Mouse (Mus musculus) forebrain, embryonic 10.5 days (tissue): ENCODE data around the gene Anapc16. TPM values are rescaled to one million over a fixed set of nuclear protein-coding genes. Genes with fewer than 3 reads are reported as not detected.
"Not testable (repeated sequence)": the region's sequence is repeated elsewhere in the genome, so short reads cannot be mapped to it uniquely, and the experiment has no call there.

Experiments
- DNase-seq: peaks from one replicate; pipeline ENCODE4 v3.0.0-alpha.2; 2017; ENCODE audit warnings: low spot score; ENCODE audit errors: extremely low spot score
- H3K27ac ChIP-seq: fragments of 300-500 bp; sonication (generic); 2 replicates; pipeline ENCODE4 v1.5.1; 2016; ENCODE audit warnings: mild to moderate bottlenecking
- H3K27me3 ChIP-seq: fragments of 300-500 bp; sonication (generic); 2 replicates; pipeline ENCODE4 v1.6.1; 2016; ENCODE audit warnings: mild to moderate bottlenecking; ENCODE audit not compliant: poor library complexity, severe bottlenecking
- H3K36me3 ChIP-seq: fragments of 300-500 bp; sonication (generic); replicated peaks from 2 replicates; pipeline ENCODE4 v1.6.1; 2016; ENCODE audit warnings: mild to moderate bottlenecking, moderate library complexity
- H3K4me1 ChIP-seq: fragments of 300-500 bp; sonication (generic); 2 replicates; pipeline ENCODE4 v1.6.1; 2016
- H3K4me3 ChIP-seq: fragments of 300-500 bp; sonication (generic); 2 replicates; pipeline ENCODE4 v1.5.1; 2016; ENCODE audit warnings: mild to moderate bottlenecking, moderate library complexity
- H3K9me3 ChIP-seq: fragments of 300-500 bp; sonication (generic); 2 replicates; pipeline ENCODE4 v1.6.1; 2016; ENCODE audit warnings: mild to moderate bottlenecking, moderate library complexity
- WGBS: fragments of 180-500 bp; shearing (Covaris S2); methylation state at CpG from one replicate; pipeline ENCODE4 v1.1.7; 2016; 5-methylcytosine and 5-hydroxymethylcytosine counted together
- polyA plus RNA-seq: library from polyadenylated mRNA; unstranded; fragments of >200 nt; fragmentation: Nextera tagmentation; extraction: Ambion mirVana; gene quantifications from 2 replicates; pipeline ENCODE4 v1.2.1, GENCODE M21; 2016

The Anapc16 gene
- polyA plus RNA-seq, 1 experiment from 2014 or later = 96.8 TPM

DNA sequence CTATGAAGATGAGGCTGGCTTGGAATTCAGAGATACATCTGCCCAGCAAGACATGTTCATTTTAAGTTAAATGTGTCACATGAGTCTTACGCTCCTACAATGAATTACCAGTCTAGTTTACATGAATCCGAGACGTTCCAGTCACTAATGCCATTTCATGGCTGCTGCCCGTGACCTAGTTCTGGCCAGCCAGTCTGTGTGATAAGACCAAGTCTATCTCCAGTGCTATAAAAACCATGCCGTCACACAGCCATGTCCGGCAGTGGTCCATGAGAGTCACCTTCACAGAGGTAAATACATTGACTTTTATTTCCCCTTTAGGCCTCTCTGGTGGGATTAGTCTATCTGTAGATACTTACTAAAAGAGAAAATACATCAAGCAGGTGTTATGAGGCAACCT is 7.0 kb downstream of the Anapc16 start:
- no peaks in the 10 kb centered on the region for H3K9me3 ChIP-seq
- no peak for DNase-seq
- peaks cover 75% of the 10 kb centered on the region for H3K36me3 ChIP-seq

DNA sequence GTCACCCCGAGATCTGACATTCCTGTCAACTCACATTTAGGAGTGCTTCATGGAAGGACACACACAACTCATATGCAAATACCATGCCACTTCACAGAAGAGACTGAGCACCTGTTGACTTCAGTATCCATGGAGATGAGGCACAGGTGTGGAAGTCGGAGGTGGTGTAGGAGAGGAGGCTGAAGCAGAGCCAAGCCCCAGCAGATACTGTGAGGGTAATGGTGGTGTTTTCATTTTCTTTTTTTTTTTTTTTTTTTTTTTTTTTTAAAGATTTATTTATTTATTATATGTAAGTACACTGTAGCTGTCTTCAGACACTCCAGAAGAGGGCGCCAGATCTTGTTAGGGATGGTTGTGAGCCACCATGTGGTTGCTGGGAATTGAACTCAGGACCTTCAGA is 9.1 kb downstream of the Anapc16 start:
- H3K9me3 ChIP-seq, H3K4me1 ChIP-seq, H3K27ac ChIP-seq, H3K4me3 ChIP-seq, H3K27me3 ChIP-seq, DNase-seq: not testable (repeated sequence)
- WGBS = 95% methylated on average over 2 of the region's 3 CpGs
- H3K36me3 ChIP-seq = peaks cover 80% of the 10 kb centered on the region

More for the DNA sequence above, 7.0 kb downstream of the Anapc16 start:
- no peak overlapping the region for H3K4me3 ChIP-seq
- no peaks in the 10 kb centered on the region for H3K27me3 ChIP-seq
- H3K27ac ChIP-seq = no peak overlapping the region
- WGBS = 93% methylated on average over 6 of the region's 6 CpGs
- peaks cover 1% of the 10 kb centered on the region for H3K4me1 ChIP-seq

DNA sequence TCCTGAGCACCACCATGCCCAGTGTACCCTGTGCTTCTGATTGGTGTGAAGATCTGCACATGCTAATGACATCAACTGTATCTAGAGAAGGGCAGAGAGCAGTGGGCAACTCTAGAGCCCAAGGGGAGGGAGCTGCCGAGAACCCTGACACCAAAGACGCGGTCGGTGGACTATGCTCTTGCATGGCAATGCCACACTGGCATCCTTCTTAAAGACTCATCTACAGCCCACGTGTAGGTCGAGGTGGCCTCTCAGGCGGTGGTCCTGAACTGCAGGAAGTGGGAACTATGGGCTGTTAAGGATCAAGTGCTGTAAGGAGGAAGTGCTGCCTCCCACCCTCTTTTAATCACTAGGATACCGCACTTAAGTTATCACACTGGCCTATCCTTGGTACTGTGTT is 10.9 kb downstream of the Anapc16 start:
- peaks cover 98% of the 10 kb centered on the region for H3K36me3 ChIP-seq
- 95% methylated on average over 8 of the region's 8 CpGs for WGBS

DNA sequence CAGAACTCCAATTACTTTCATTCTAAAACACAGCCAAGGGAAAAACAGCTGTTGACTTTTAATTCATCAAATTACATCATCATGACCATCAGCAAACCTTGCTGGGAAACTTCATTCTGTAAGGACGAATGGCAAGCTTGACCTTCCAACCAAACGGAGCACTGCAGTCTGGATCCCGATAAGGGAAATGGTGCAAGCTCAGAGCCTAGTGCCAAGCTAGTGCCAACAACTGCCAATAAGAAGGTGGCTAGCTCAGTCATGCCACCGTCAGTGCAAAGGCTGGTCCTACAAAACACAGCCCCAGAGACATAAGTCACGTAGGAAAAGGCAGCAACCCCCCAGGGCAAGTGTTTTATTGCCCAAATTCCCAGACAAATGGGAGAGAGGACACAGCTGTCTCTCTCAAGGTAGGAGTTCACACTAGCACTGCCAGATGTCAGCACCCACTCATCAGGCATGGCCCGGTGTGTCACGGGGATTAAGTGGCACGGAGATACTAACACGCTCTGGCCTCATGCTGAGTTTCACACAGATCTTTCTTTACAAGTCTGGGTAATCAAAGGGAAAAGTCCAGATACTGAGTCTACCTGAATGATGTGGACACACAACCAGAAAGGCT is 11.6 kb downstream of the Anapc16 start:
- no peaks in the 10 kb centered on the region for H3K9me3 ChIP-seq
- no peaks in the 10 kb centered on the region for H3K27me3 ChIP-seq
- peaks cover 98% of the 10 kb centered on the region for H3K36me3 ChIP-seq
- H3K27ac ChIP-seq = no peak overlapping the region
- DNase-seq = no peak
- H3K4me1 ChIP-seq = no peaks in the 10 kb centered on the region
- WGBS = 93% methylated on average over 9 of the region's 9 CpGs
- H3K4me3 ChIP-seq = no peak overlapping the region

More for the DNA sequence above, 10.9 kb downstream of the Anapc16 start:
- Histone ChIP-seq H3K4me3 (no peak overlapping the region), H3K4me1 (no peaks in the 10 kb centered on the region), H3K27me3 (no peaks in the 10 kb centered on the region), H3K9me3 (no peaks in the 10 kb centered on the region), H3K27ac (no peak overlapping the region)
- no peak for DNase-seq

DNA sequence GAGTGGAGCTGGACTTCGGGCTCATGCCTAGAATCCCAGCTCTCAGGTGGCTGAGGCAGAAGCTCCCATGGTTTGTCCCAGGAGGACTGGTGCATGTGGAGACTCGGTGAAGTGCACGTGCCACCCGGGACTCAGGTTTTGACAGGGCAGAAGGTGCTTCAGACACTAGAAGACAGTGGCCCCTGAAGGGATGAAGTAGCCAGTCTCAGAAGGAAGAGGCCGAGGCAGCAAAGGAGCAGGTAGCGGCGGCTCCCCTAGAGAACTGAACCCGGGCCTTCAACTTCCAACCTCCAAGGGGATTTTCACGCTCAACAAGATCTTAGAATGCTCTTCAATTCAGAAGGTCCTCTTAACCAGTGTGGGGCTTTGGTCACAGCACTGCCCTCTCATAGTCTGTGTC is 12.5 kb downstream of the Anapc16 start:
- Histone ChIP-seq H3K36me3 (peaks cover 98% of the 10 kb centered on the region), H3K27me3 (no peaks in the 10 kb centered on the region), H3K4me1 (no peaks in the 10 kb centered on the region), H3K4me3 (no peak overlapping the region), H3K9me3 (no peaks in the 10 kb centered on the region), H3K27ac (no peak overlapping the region)
- WGBS = 96% methylated on average over 9 of the region's 9 CpGs
- no peak for DNase-seq

DNA sequence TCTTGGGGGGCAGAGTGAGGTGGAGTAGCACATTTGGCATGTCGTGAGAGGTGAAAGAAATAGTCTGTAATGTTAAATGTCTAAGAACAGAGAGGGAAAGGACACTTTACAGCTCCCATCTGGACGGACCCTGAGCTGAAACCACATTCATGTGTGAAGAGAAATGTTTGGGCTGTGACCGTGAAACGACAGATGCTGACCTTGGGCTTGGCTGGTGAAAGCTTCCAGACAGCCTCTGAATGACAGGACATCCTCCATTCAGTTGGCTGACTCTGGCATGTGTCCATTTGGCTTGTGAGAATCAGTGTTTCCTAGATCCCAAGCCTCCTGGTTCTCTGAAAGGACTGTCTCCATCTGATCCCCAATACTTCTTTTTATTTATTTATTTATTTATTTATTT is 14.9 kb downstream of the Anapc16 start:
- peaks cover 86% of the 10 kb centered on the region for H3K36me3 ChIP-seq
- 90% methylated on average over 4 of the region's 4 CpGs for WGBS
- no peaks in the 10 kb centered on the region for H3K9me3 ChIP-seq
- no peaks in the 10 kb centered on the region for H3K4me1 ChIP-seq
- H3K4me3 ChIP-seq = no peak overlapping the region
- no peaks in the 10 kb centered on the region for H3K27me3 ChIP-seq
- DNase-seq = no peak
- H3K27ac ChIP-seq = no peak overlapping the region

DNA sequence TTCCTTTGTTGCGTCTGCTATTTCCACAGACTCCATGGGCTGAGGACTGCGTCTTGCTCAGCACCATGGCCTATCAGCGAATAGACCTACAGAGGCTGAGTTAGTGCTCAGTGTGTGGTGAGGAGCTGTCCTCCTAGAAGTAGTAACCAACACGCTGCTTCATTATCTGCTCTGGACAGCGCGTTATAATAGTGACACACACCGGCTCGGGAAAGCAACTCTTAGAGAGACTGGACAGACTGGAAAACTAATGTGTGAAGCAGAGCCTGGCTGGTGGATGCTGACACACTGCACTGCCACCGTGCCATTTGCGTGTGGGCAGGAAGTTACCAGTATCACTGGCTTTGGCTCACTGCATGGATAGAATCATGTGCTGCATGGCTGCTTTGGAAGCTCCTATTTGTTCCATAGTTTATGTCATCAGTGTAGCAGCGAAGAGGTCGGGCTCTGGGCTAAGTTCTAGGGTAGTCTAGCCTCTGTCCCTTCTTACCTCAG is 20.5 kb downstream of the Anapc16 start:
- Histone ChIP-seq H3K4me3 (no peak overlapping the region), H3K27me3 (no peaks in the 10 kb centered on the region), H3K4me1 (peaks cover 24% of the 10 kb centered on the region), H3K9me3 (no peaks in the 10 kb centered on the region), H3K27ac (no peak overlapping the region), H3K36me3 (peaks cover 30% of the 10 kb centered on the region)
- DNase-seq = no peak
- WGBS = 93% methylated on average over 12 of the region's 12 CpGs

DNA sequence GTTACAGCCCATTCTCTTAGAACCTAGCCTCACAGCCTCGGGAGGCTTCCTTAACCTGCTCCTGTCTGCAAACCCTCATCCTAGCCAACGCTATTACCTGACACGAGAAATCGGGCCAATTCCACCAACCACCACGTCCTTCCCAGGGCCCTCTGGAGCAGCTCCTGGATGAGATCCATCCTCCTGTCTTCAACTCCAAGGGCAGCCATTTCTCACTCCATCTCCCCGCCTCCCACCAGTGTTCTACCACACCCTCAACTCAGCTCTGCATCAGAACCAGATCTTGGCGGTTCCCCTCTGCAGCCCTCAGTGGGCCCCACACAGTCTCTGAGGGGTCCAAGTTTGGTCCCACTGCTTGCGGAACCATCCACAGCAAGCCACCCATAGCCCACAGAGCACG is 21.1 kb downstream of the Anapc16 start:
- H3K27ac ChIP-seq = 0 out of 2 replicates have a peak overlapping the region, but pooled peaks have one; percentile 37
- WGBS = 92% methylated on average over 9 of the region's 9 CpGs
- H3K4me1 ChIP-seq = peaks cover 27% of the 10 kb centered on the region
- no peaks in the 10 kb centered on the region for H3K27me3 ChIP-seq
- no peak overlapping the region for H3K4me3 ChIP-seq
- H3K9me3 ChIP-seq = no peaks in the 10 kb centered on the region
- DNase-seq = no peak
- H3K36me3 ChIP-seq = peaks cover 24% of the 10 kb centered on the region

DNA sequence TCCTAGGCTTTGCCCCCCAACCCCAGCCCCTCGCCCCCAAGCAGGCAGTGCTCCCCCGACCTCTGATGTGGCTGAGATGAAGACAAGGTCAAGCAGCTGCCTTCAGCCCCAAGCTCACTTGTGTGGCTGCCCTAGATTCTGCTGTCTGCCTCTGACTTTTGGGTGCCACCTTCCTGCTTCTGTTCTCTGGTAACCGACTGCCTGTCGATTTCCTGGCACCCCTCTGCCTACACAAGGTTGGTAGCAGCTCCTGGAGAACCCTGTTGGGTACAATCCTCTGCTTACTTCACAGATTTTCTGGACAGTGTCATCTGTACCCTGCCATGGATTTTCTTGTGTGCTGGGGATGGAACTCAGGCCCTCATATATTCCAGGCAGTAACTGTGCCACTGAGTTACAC is 21.6 kb downstream of the Anapc16 start:
- H3K27ac ChIP-seq = 0 out of 2 replicates have a peak overlapping the region, but pooled peaks have one; percentile 37

DNA sequence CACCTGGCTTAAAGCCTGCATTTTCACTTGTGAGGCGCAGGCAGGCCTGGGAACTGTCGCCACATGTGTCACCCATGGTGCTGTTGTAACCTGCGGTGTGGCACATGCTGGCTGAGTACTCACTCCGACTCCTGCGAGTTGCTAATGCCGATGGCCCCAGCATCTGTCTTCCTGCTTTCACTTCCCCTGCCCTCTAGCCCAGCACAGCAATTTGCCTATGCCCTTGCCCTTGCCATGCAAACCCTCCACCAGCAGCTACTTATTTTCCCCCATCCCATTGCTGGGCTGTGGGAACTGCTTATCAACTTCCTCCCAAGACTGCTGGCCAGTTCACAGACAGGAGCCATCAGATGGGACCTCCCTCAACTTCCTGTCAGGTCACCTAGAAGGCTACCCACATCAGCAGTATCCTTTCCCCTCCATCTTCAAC is 22.1 kb downstream of the Anapc16 start:
- Histone ChIP-seq H3K4me1 (peaks cover 30% of the 10 kb centered on the region), H3K27ac (0 out of 2 replicates have a peak overlapping the region, but pooled peaks have one; percentile 37), H3K9me3 (no peaks in the 10 kb centered on the region), H3K27me3 (no peaks in the 10 kb centered on the region), H3K36me3 (peaks cover 15% of the 10 kb centered on the region), H3K4me3 (no peak overlapping the region)
- 87% methylated on average over 6 of the region's 6 CpGs for WGBS
- DNase-seq = no peak

More for the DNA sequence above, 21.6 kb downstream of the Anapc16 start:
- 85% methylated on average over 4 of the region's 4 CpGs for WGBS
- H3K36me3 ChIP-seq = peaks cover 20% of the 10 kb centered on the region
- DNase-seq = no peak
- H3K4me3 ChIP-seq = no peak overlapping the region
- no peaks in the 10 kb centered on the region for H3K9me3 ChIP-seq
- H3K4me1 ChIP-seq = peaks cover 30% of the 10 kb centered on the region
- H3K27me3 ChIP-seq = no peaks in the 10 kb centered on the region

DNA sequence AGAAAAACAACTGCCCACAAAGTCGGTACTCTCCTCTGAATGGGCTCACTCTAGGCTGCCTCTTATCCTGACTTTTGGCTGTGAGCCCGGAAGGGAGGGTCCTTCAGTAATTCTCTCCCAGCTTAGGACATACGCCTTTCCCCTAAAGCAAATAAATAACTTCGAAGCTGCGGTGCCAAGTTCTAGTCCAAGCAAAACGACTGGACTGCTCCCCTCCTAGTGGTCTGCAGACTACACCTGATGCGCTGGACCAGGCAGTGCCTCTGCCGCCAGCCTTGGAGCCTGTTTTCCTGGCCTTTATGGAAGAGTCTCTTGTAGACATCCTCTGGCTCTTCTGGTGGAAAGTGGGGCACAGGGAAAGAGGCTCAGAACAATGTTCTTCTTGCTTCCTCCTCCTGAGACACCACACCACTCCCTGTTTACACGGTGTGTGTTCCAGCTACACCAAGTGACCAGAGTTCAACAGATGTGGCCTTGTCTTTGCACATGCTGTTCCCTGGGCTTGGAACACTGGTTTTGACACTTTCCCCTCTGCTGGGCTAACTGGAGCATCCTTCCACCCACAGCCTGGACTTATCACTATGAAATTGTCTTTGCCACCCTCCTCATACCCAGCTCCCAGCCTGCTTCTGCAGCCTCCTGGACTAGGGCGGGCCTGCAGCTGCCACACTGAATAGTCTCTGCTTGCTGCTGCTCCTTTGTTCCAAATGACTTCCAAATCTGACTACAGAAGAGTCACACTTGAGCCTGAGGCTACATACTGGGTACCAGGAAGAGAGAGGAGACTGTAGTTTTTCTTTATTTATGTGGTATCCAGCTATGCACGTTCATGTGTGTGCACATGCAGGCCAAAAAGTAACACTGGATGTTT is 23.8 kb downstream of the Anapc16 start:
- 72% methylated on average over 11 of the region's 11 CpGs for WGBS
- peak overlapping the region; percentile 72 for H3K27ac ChIP-seq

DNA sequence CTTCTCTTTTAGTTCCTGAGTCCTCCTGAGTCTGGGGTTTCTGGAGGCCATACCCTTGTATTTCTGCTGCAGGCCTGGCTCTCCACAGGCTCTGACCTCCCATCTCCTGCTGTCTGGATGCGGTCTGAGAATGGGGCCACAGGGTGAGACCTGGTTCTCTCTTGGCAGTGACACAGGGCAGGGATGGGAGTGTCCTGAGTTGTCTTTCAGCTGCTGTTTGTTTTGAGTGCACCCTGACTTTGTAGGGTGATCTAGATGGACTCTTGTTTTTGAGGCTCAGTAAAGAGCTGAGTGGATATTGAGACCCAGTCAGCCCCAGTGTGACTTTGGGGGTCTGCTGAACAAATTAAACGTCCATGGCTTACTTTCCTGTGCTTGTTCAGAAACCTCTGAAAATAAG is 24.5 kb downstream of the Anapc16 start:
- Histone ChIP-seq H3K4me3 (no peak overlapping the region), H3K9me3 (no peaks in the 10 kb centered on the region), H3K27ac (peak overlapping the region; percentile 72), H3K36me3 (no peaks in the 10 kb centered on the region; the same call in 1 of the 2 replicates), H3K27me3 (no peaks in the 10 kb centered on the region), H3K4me1 (peaks cover 47% of the 10 kb centered on the region)
- DNase-seq = no peak
- 74% methylated on average over 2 of the region's 2 CpGs for WGBS

More for the DNA sequence above, 23.8 kb downstream of the Anapc16 start:
- no peak overlapping the region for H3K4me3 ChIP-seq
- H3K36me3 ChIP-seq = no peaks in the 10 kb centered on the region; the same call in 1 of the 2 replicates
- DNase-seq = no peak
- H3K9me3 ChIP-seq = no peaks in the 10 kb centered on the region
- peaks cover 40% of the 10 kb centered on the region for H3K4me1 ChIP-seq
- no peaks in the 10 kb centered on the region for H3K27me3 ChIP-seq
